Mouse (Mus musculus) liver, embryonic 14.5 days (tissue): ENCODE data around the gene Pld6.

ENCODE experiments used
- CTCF ChIP-seq: IDR thresholded peaks from 2 replicates; pipeline ENCODE4 v1.5.1; 2016; ENCODE audit warnings: antibody characterized with exemption, low read depth, control low read depth
- EP300 ChIP-seq: IDR thresholded peaks from 2 replicates; pipeline ENCODE4 v1.6.1; 2016; ENCODE audit warnings: antibody characterized with exemption, low read depth

- TF ChIP-seq EP300 (no peak), CTCF (no peak)
Measured at GRCm38 (mm10) chr11:59815482-59816065, 28.1 kb upstream of the Pld6 start.
